8 mouse cellular contexts compared by ENCODE assay signal in genomic region chr19:57112816-57113406, GRCm38 (mm10).
DNase-seq lines count a peak whose midpoint lies in the region; ATAC-seq lines count a peak whose summit lies in the region.

No protein-coding gene starts in this region.

- H3K27me3 ChIP-seq in forebrain, embryonic 16.5 days (replicated peaks; ENCODE audit: control insufficient read depth, insufficient read depth, low read length), result no peaks in the 10 kb centered on the region

- H3K9me3 ChIP-seq in forebrain, embryonic 16.5 days (ENCODE audit: control insufficient read depth, low read length), result no peaks in the 10 kb centered on the region

- H3K27ac ChIP-seq in forebrain, embryonic 16.5 days (ENCODE audit: low read length), result peak overlapping the region; percentile 5

- ATAC-seq in forebrain, embryonic 16.5 days, result no peak

- 47% methylated on average over 9 of the region's 9 CpGs for WGBS in forebrain, embryonic 16.5 days

- H3K4me3 ChIP-seq in forebrain, embryonic 16.5 days (replicated peaks; ENCODE audit: low read length), result no peak overlapping the region

- H3K36me3 ChIP-seq in forebrain, embryonic 16.5 days (ENCODE audit: control insufficient read depth, insufficient read depth), result no peaks in the 10 kb centered on the region

- intact Hi-C loops in heart, postnatal 14 days (cut with DNase I), result no loop called here

- peaks cover 11% of the 10 kb centered on the region for H3K4me1 ChIP-seq in forebrain, embryonic 16.5 days (replicated peaks; ENCODE audit: control insufficient read depth, insufficient read depth, low read length)

- peak; percentile 96 for DNase-seq in heart, adult 11 months
- DNase-seq in heart, postnatal 14 days, result no peak
- DNase-seq in thymus, postnatal 0 days (ENCODE audit: low spot score), result peak; percentile 82
- DNase-seq in thymus, postnatal 4 days, result no peak
- peak; percentile 26 for DNase-seq in lung, postnatal 14 days
- DNase-seq in frontal cortex, postnatal 10 days (ENCODE audit: low spot score in 2 of 2), result no peak
- DNase-seq in gastrocnemius, postnatal 4 days (ENCODE audit: low spot score in 2 of 2), result no peak

- H3K4me2 ChIP-seq in forebrain, embryonic 16.5 days (ENCODE audit: low read length), result no peak overlapping the region

- no peak overlapping the region for H3K9ac ChIP-seq in forebrain, embryonic 16.5 days (replicated peaks; ENCODE audit: low read depth, low read length)

Comparison
In these comparisons a context has a peak if more than half of its experiments do, and no peak if none do; other contexts are left out.
1. DNase-seq: peak in heart, adult 11 months (single experiment), thymus, postnatal 0 days (single experiment) and lung, postnatal 14 days (single experiment); none in heart, postnatal 14 days (0 of 2), thymus, postnatal 4 days (single experiment), frontal cortex, postnatal 10 days (0 of 2) and gastrocnemius, postnatal 4 days (0 of 2).